8 mouse cellular contexts compared by ENCODE assay signal in genomic region chr2:31785074-31785473, GRCm38 (mm10). TPM values are rescaled to one million over a fixed set of nuclear protein-coding genes. Genes with fewer than 3 reads are reported as not detected.
A peak's percentile ranks its signal among the peaks of the same experiment; 100 is the strongest.
DNase-seq lines count a peak whose midpoint lies in the region; ATAC-seq and TF ChIP-seq lines count a peak whose summit lies in the region.

No protein-coding gene starts in this region.

- peak; percentile 90 for DNase-seq in CD4-positive, CD25-positive, alpha-beta regulatory T cell, adult 2 months (ENCODE audit: low read depth, low spot score)
- peak; percentile 59 for DNase-seq in adrenal gland, postnatal 25 days
- DNase-seq in embryonic facial prominence, embryonic 11.5 days (ENCODE audit: low spot score) = peak; percentile 87
- peak; percentile 73 to 84 for DNase-seq in heart, postnatal 14 days
- DNase-seq in large intestine, adult 2 months (ENCODE audit: low read depth, low spot score) = peak; percentile 72
- DNase-seq in liver, postnatal 0 days = peak; percentile 68
- DNase-seq in retina, embryonic 14.5 days (ENCODE audit: low spot score) = peak; percentile 89
- DNase-seq in thymus, postnatal 14 days = peak; percentile 86

- no peak overlapping the region for H3K4me3 ChIP-seq in embryonic facial prominence, embryonic 11.5 days (ENCODE audit: low read depth, low read length)
- H3K4me3 ChIP-seq in liver, postnatal 0 days (ENCODE audit: low read depth, low read length) = no peak overlapping the region

- no peaks in the 10 kb centered on the region for H3K9me3 ChIP-seq in embryonic facial prominence, embryonic 11.5 days (replicated peaks; ENCODE audit: control insufficient read depth, low read length)
- no peaks in the 10 kb centered on the region for H3K9me3 ChIP-seq in liver, postnatal 0 days (ENCODE audit: low read length)

- no peak for TF ChIP-seq EP300 in liver, postnatal 0 days (IDR thresholded peaks at IDR 0.05; ENCODE audit: low read depth)

- no peaks in the 10 kb centered on the region for H3K27me3 ChIP-seq in embryonic facial prominence, embryonic 11.5 days (ENCODE audit: control insufficient read depth, insufficient read depth, low read length)
- no peaks in the 10 kb centered on the region for H3K27me3 ChIP-seq in liver, postnatal 0 days (ENCODE audit: insufficient read depth, low read length)

- H3K27ac ChIP-seq in embryonic facial prominence, embryonic 11.5 days (replicated peaks; ENCODE audit: low read depth, low read length) = no peak overlapping the region
- no peak overlapping the region for H3K27ac ChIP-seq in liver, postnatal 0 days (ENCODE audit: low read depth)

- H3K36me3 ChIP-seq in embryonic facial prominence, embryonic 11.5 days (replicated peaks; ENCODE audit: control insufficient read depth, insufficient read depth, low read depth, low read length) = peaks cover 24% of the 10 kb centered on the region
- peaks cover 57% of the 10 kb centered on the region for H3K36me3 ChIP-seq in liver, postnatal 0 days (replicated peaks; ENCODE audit: insufficient read depth, low read length)

- H3K4me2 ChIP-seq in embryonic facial prominence, embryonic 11.5 days (ENCODE audit: low read depth, low read length) = no peak overlapping the region
- H3K4me2 ChIP-seq in liver, postnatal 0 days (ENCODE audit: low read depth, low read length) = no peak overlapping the region

- no peaks in the 10 kb centered on the region for H3K4me1 ChIP-seq in embryonic facial prominence, embryonic 11.5 days (ENCODE audit: control insufficient read depth, insufficient read depth, low read length)
- no peaks in the 10 kb centered on the region for H3K4me1 ChIP-seq in liver, postnatal 0 days (ENCODE audit: insufficient read depth)

- no peak for ATAC-seq in embryonic facial prominence, embryonic 11.5 days (replicated peaks; ENCODE audit: insufficient number of reproducible peaks, low FRiP score, low TSS enrichment, low read depth)
- peak; percentile 53; the same call in 1 of the 2 replicates for ATAC-seq in liver, postnatal 0 days

- 45% methylated on average over 9 of the region's 9 CpGs for WGBS in embryonic facial prominence, embryonic 11.5 days
- WGBS in large intestine, adult 2 months = 11% methylated on average over 9 of the region's 9 CpGs
- WGBS in liver, postnatal 0 days (ENCODE audit: insufficient replicate concordance) = 32% methylated on average over 9 of the region's 9 CpGs

- intact Hi-C loops in heart, postnatal 14 days (cut with DNase I) = loop anchor here (1.0 to 5.0 kb wide), 3 partner anchors 62 to 102 kb away; partner anchors contain the start of gene Fibcd1

- H3K9ac ChIP-seq in embryonic facial prominence, embryonic 11.5 days (replicated peaks; ENCODE audit: low read length) = no peak overlapping the region
- H3K9ac ChIP-seq in liver, postnatal 0 days (replicated peaks) = no peak overlapping the region

- TF ChIP-seq CTCF in liver, postnatal 0 days (IDR thresholded peaks at IDR 0.05; ENCODE audit: low read depth) = peak; percentile 95

RNA-seq across cellular contexts. Expression of gene Qrfp, which starts 25.3 kb away (rescaled TPM):
- total RNA-seq in adrenal gland, postnatal 25 days (2021) = not detected in 2 replicates
- 0.14 and 0.22 TPM in 2 replicates for polyA plus RNA-seq in embryonic facial prominence, embryonic 11.5 days (2014; fragmentation: Nextera tagmentation; extraction: Ambion mirVana)
- total RNA-seq in heart, postnatal 14 days (2021) = not detected
- polyA plus RNA-seq in large intestine, adult 2 months (2012; rRNA removed) = 0.04 TPM in 1 of 2 replicates, not detected in the other
- polyA plus RNA-seq in liver, postnatal 0 days (2015; fragmentation: Nextera tagmentation; extraction: Ambion mirVana) = 0.07 and 0.08 TPM in 2 replicates
